Mouse (Mus musculus) small intestine, adult 2 months (tissue): ENCODE data around the gene Ubr4. TPM values are rescaled to one million over a fixed set of nuclear protein-coding genes. Genes with fewer than 3 reads are reported as not detected.

Experiments used
- H3K27ac ChIP-seq: fragments of 200-500 bp; 2 replicates; pipeline ENCODE4 v1.5.1; 2012; ENCODE audit warnings: low read depth, low read length, control low read depth, inconsistent platforms; ENCODE audit not compliant: insufficient read depth
- H3K27me3 ChIP-seq: fragments of 200-500 bp; 2 replicates; pipeline ENCODE4 v1.6.1; 2012; ENCODE audit warnings: mild to moderate bottlenecking, moderate library complexity, low read length, inconsistent platforms; ENCODE audit not compliant: control insufficient read depth, insufficient read depth
- H3K36me3 ChIP-seq: fragments of 200-500 bp; 2 replicates; pipeline ENCODE4 v1.6.1; 2012; ENCODE audit warnings: mild to moderate bottlenecking, low read length, control low read depth, inconsistent platforms; ENCODE audit not compliant: control insufficient read depth, insufficient read depth
- H3K4me1 ChIP-seq: fragments of 200-500 bp; 2 replicates; pipeline ENCODE4 v1.6.1; 2012; ENCODE audit warnings: low read length, inconsistent platforms, mixed read lengths; ENCODE audit not compliant: control insufficient read depth, insufficient read depth, insufficient read length
- H3K4me3 ChIP-seq: fragments of 200-500 bp; 2 replicates; pipeline ENCODE4 v1.5.1; 2012; ENCODE audit warnings: low read depth, mild to moderate bottlenecking, control low read depth, inconsistent platforms, low read length, moderate library complexity
- CTCF ChIP-seq: fragments of 200-500 bp; IDR thresholded peaks from 2 replicates; pipeline ENCODE4 v1.5.1; 2012; ENCODE audit warnings: low read depth, mild to moderate bottlenecking, control low read depth, inconsistent platforms, low read length, moderate library complexity, mixed read lengths; ENCODE audit not compliant: insufficient replicate concordance, insufficient read length; ENCODE audit errors: extremely low read depth
- POLR2A ChIP-seq: fragments of 200-500 bp; IDR thresholded peaks from 2 replicates; pipeline ENCODE4 v1.6.1; 2012; ENCODE audit warnings: low read depth, mild to moderate bottlenecking, control low read depth, inconsistent platforms, low read length, moderate library complexity
- WGBS: fragments of 180-500 bp; shearing (Covaris S2); methylation state at CpG from one replicate; pipeline ENCODE4 v1.1.7; 2018; 5-methylcytosine and 5-hydroxymethylcytosine counted together
- polyA plus RNA-seq: library from polyadenylated mRNA; depleted of rRNA; stranded (reverse); fragments of >200 nt; gene quantifications from 2 replicates; pipeline ENCODE4 v1.2.3, GENCODE M21; 2012

Ubr4 gene
- polyA plus RNA-seq, 1 experiment, result 199 TPM

GRCm38 (mm10) chr4:139446176-139446575 lies 93.8 kb downstream of the Ubr4 start:
- Histone ChIP-seq H3K4me1 (no peaks in the 10 kb centered on the region), H3K27me3 (no peaks in the 10 kb centered on the region), H3K4me3 (no peak overlapping the region), H3K27ac (no peak overlapping the region), H3K36me3 (peaks cover 92% of the 10 kb centered on the region)
- 87% methylated on average over 2 of the region's 2 CpGs for WGBS
- TF ChIP-seq CTCF (no peak), POLR2A (no peak)

- peaks cover 92% of the 10 kb centered on the region for H3K36me3 ChIP-seq
- H3K27me3 ChIP-seq, result no peaks in the 10 kb centered on the region
- H3K4me1 ChIP-seq, result no peaks in the 10 kb centered on the region
- no peak overlapping the region for H3K4me3 ChIP-seq
- no peak overlapping the region for H3K27ac ChIP-seq
- no peak for TF ChIP-seq POLR2A
- no peak for TF ChIP-seq CTCF
- 85% methylated on average over 11 of the region's 11 CpGs for WGBS
These were observed 94.6 kb downstream of the Ubr4 start for GRCm38 (mm10) chr4:139446731-139447675.

GRCm38 (mm10) chr4:139452944-139453700 lies 100.7 kb downstream of the Ubr4 start:
- whole genome bisulfite sequencing, result 94% methylated on average over 8 of the region's 8 CpGs
- H3K36me3 ChIP-seq, result peaks cover 91% of the 10 kb centered on the region

GRCm38 (mm10) chr4:139454339-139454738 lies 101.9 kb downstream of the Ubr4 start:
- 83% methylated on average over 6 of the region's 6 CpGs for WGBS

More at GRCm38 (mm10) chr4:139452944-139453700, 100.7 kb downstream of the Ubr4 start:
- no peaks in the 10 kb centered on the region for H3K4me1 ChIP-seq
- H3K4me3 ChIP-seq, result no peak overlapping the region
- no peaks in the 10 kb centered on the region for H3K27me3 ChIP-seq
- TF ChIP-seq POLR2A (no peak), CTCF (no peak)
- H3K27ac ChIP-seq, result no peak overlapping the region

GRCm38 (mm10) chr4:139459970-139460369 lies 107.6 kb downstream of the Ubr4 start:
- Histone ChIP-seq H3K4me3 (no peak overlapping the region), H3K27ac (no peak overlapping the region), H3K27me3 (no peaks in the 10 kb centered on the region), H3K36me3 (peaks cover 90% of the 10 kb centered on the region), H3K4me1 (no peaks in the 10 kb centered on the region)
- TF ChIP-seq POLR2A, result no peak
- TF ChIP-seq CTCF, result no peak
- whole genome bisulfite sequencing, result 91% methylated on average over 15 of the region's 15 CpGs

More at GRCm38 (mm10) chr4:139454339-139454738, 101.9 kb downstream of the Ubr4 start:
- Histone ChIP-seq H3K27ac (no peak overlapping the region), H3K27me3 (no peaks in the 10 kb centered on the region), H3K4me1 (no peaks in the 10 kb centered on the region), H3K4me3 (no peak overlapping the region), H3K36me3 (peaks cover 92% of the 10 kb centered on the region)
- no peak for TF ChIP-seq CTCF
- no peak for TF ChIP-seq POLR2A

- Histone ChIP-seq H3K27me3 (no peaks in the 10 kb centered on the region), H3K4me1 (no peaks in the 10 kb centered on the region), H3K4me3 (no peak overlapping the region), H3K27ac (no peak overlapping the region), H3K36me3 (peaks cover 88% of the 10 kb centered on the region)
- TF ChIP-seq POLR2A, result no peak
- TF ChIP-seq CTCF, result no peak
- 93% methylated on average over 12 of the region's 12 CpGs for WGBS
These were observed 111.8 kb downstream of the Ubr4 start for GRCm38 (mm10) chr4:139464163-139464562.

GRCm38 (mm10) chr4:139466541-139466940 lies 114.1 kb downstream of the Ubr4 start:
- TF ChIP-seq CTCF (no peak), POLR2A (no peak)
- no peaks in the 10 kb centered on the region for H3K27me3 ChIP-seq
- no peaks in the 10 kb centered on the region for H3K4me1 ChIP-seq
- WGBS, result 78% methylated on average over 6 of the region's 6 CpGs
- peaks cover 84% of the 10 kb centered on the region for H3K36me3 ChIP-seq
- no peak overlapping the region for H3K4me3 ChIP-seq
- H3K27ac ChIP-seq, result no peak overlapping the region
